Mouse (Mus musculus) liver, adult 2 months (tissue): Measurements from ENCODE around the gene Efna2. TPM values are rescaled to one million over a fixed set of nuclear protein-coding genes. Genes with fewer than 3 reads are reported as not detected.
A peak's percentile ranks its signal among the peaks of the same experiment; 100 is the strongest.

Experiments used
- DNase-seq: peaks from one replicate; pipeline ENCODE4 v3.0.0-alpha.2; 2011; ENCODE audit warnings: low read depth, low spot score; ENCODE audit errors: extremely low read depth
- H3K27ac ChIP-seq: fragments of 200-500 bp; replicated peaks from 2 replicates; pipeline ENCODE4 v1.5.1; 2012; ENCODE audit warnings: low read depth, mild to moderate bottlenecking, control low read depth, inconsistent platforms, low read length; ENCODE audit not compliant: insufficient read depth
- H3K27me3 ChIP-seq: fragments of 200-500 bp; 2 replicates; pipeline ENCODE4 v1.6.1; 2012; ENCODE audit warnings: mild to moderate bottlenecking, moderate library complexity, low read length, inconsistent platforms; ENCODE audit not compliant: control insufficient read depth, insufficient read depth
- H3K36me3 ChIP-seq: fragments of 200-500 bp; 2 replicates; pipeline ENCODE4 v1.6.1; 2012; ENCODE audit warnings: low read length, inconsistent platforms; ENCODE audit not compliant: control insufficient read depth, insufficient read depth
- H3K4me1 ChIP-seq: fragments of 200-500 bp; 2 replicates; pipeline ENCODE4 v1.6.1; 2011; ENCODE audit warnings: low read length; ENCODE audit not compliant: control insufficient read depth, insufficient read depth
- H3K4me3 ChIP-seq: fragments of 200-500 bp; 2 replicates; pipeline ENCODE4 v1.5.1; 2011; ENCODE audit warnings: low read depth, mild to moderate bottlenecking, control low read depth, low read length, moderate library complexity; ENCODE audit not compliant: insufficient read depth
- H3K79me2 ChIP-seq: fragments of 200-500 bp; 2 replicates; pipeline ENCODE4 v1.6.1; 2012; ENCODE audit warnings: inconsistent platforms, mild to moderate bottlenecking, low read length, moderate library complexity; ENCODE audit not compliant: control insufficient read depth, insufficient read depth
- H3K9ac ChIP-seq: fragments of 200-500 bp; 2 replicates; pipeline ENCODE4 v1.6.1; 2012; ENCODE audit warnings: low read depth, mild to moderate bottlenecking, control low read depth, inconsistent platforms, low read length
- CTCF ChIP-seq: fragments of 200-500 bp; IDR thresholded peaks from 2 replicates; pipeline ENCODE4 v1.5.1; 2011; ENCODE audit warnings: low read depth, low read length, control low read depth
- POLR2A ChIP-seq: fragments of 200-500 bp; IDR thresholded peaks from 2 replicates; pipeline ENCODE4 v1.6.1; 2011; ENCODE audit warnings: low read length, control low read depth; ENCODE audit not compliant: insufficient read depth; ENCODE audit errors: extremely low read depth
- WGBS: fragments of 180-500 bp; shearing (Covaris S2); methylation state at CpG from one replicate; pipeline ENCODE4 v1.1.7; 2018; 5-methylcytosine and 5-hydroxymethylcytosine counted together
- polyA plus RNA-seq: library from polyadenylated mRNA; depleted of rRNA; stranded (reverse); fragments of >200 nt; gene quantifications from 2 replicates; pipeline ENCODE4 v1.2.3, GENCODE M21; 2012; rRNA removed
- total RNA-seq: library from RNA; depleted of rRNA; stranded (reverse); fragments of >200 nt; gene quantifications from 2 replicates; pipeline ENCODE4 v1.2.3, GENCODE M21; 2014; rRNA removed

Efna2 gene
- total RNA-seq = under 0.01 and 0.07 TPM in 2 replicates
- polyA plus RNA-seq = 0.26 TPM in 2 replicates

GRCm38 (mm10) chr10:80179068-80180051, at the start of gene Efna2:
Gene Efna2 (plus strand): TSS chr10:80179482.
- Histone ChIP-seq H3K27me3 (peaks cover 4% of the 10 kb centered on the region; the same call in 1 of the 2 replicates), H3K79me2 (no peaks in the 10 kb centered on the region), H3K4me3 (peak within 1 kb of the TSS; percentile 56), H3K9ac (peak within 1 kb of the TSS; percentile 78), H3K4me1 (no peaks in the 10 kb centered on the region), H3K36me3 (no peaks in the 10 kb centered on the region), H3K27ac (no peak within 1 kb of the TSS)
- 6% methylated on average over 101 of the region's 106 CpGs for WGBS
- no peak for DNase-seq
- no peak for TF ChIP-seq CTCF
- TF ChIP-seq POLR2A = no peak

GRCm38 (mm10) chr10:80129846-80130245, 49.4 kb upstream of the Efna2 start:
- no peak for TF ChIP-seq POLR2A
- no peak for TF ChIP-seq CTCF
- Histone ChIP-seq H3K4me3 (peak overlapping the region; percentile 8; the same call in 1 of the 2 replicates), H3K27ac (peak overlapping the region; percentile 84), H3K27me3 (no peaks in the 10 kb centered on the region), H3K79me2 (peaks cover 12% of the 10 kb centered on the region), H3K36me3 (peaks cover 5% of the 10 kb centered on the region; the same call in 1 of the 2 replicates), H3K4me1 (peaks cover 23% of the 10 kb centered on the region), H3K9ac (peak overlapping the region; percentile 45)
- WGBS = 30% methylated on average over 9 of the region's 9 CpGs
- DNase-seq = peak; percentile 90

- H3K79me2 ChIP-seq = peaks cover 7% of the 10 kb centered on the region
- H3K27ac ChIP-seq = peak overlapping the region; percentile 84
- TF ChIP-seq POLR2A = 0 out of 2 replicates have a peak, but pooled peaks have one; percentile 19
- peak; percentile 29; the same call in 1 of the 2 replicates for TF ChIP-seq CTCF
- H3K27me3 ChIP-seq = no peaks in the 10 kb centered on the region
- H3K4me1 ChIP-seq = peaks cover 23% of the 10 kb centered on the region
- peaks cover 5% of the 10 kb centered on the region; the same call in 1 of the 2 replicates for H3K36me3 ChIP-seq
- peak overlapping the region; percentile 8; the same call in 1 of the 2 replicates for H3K4me3 ChIP-seq
- peak; percentile 95 for DNase-seq
- peak overlapping the region; percentile 45 for H3K9ac ChIP-seq
- WGBS = 29% methylated on average over 18 of the region's 18 CpGs
These were observed 48.8 kb upstream of the Efna2 start for GRCm38 (mm10) chr10:80130403-80131031.

DNA sequence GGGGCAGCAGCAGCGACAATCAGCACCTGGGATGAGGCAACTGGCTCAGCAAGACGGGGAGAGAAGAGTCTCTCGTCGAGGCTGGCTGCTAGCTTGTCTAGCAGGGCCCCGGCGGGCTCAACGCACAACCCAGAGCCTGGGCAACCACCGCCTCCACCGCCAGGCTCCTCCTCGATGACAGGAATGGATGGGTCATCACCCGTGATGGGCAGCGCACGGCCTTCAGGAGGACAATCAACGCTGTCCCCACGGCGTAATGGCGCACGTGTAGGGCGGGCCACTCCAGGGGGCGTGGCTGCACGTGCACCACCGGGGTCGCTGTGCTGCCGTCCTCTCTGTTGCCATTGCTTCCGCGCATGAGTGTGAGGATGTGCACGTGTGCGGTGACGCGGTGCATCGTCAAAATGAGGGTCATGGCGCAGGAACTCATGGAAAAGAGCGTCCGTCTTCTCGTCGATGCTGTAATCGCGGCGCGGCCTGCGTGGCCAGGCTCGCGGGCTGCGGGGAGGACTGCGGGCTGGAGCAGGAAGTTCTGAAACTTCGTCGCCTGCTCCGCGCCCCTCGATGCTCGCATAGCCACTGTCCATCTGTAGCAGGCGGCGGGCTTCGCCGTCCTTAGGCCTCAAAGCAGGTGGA, 47.8 kb upstream of the Efna2 start:
- WGBS = 74% methylated on average over 55 of the region's 55 CpGs
- Histone ChIP-seq H3K9ac (no peak overlapping the region), H3K4me3 (no peak overlapping the region), H3K4me1 (peaks cover 25% of the 10 kb centered on the region), H3K27me3 (no peaks in the 10 kb centered on the region), H3K27ac (peak overlapping the region; percentile 76; the same call in 1 of the 2 replicates), H3K36me3 (peaks cover 3% of the 10 kb centered on the region; the same call in 1 of the 2 replicates), H3K79me2 (peaks cover 7% of the 10 kb centered on the region)
- no peak for DNase-seq
- TF ChIP-seq CTCF = no peak
- TF ChIP-seq POLR2A = no peak

DNA sequence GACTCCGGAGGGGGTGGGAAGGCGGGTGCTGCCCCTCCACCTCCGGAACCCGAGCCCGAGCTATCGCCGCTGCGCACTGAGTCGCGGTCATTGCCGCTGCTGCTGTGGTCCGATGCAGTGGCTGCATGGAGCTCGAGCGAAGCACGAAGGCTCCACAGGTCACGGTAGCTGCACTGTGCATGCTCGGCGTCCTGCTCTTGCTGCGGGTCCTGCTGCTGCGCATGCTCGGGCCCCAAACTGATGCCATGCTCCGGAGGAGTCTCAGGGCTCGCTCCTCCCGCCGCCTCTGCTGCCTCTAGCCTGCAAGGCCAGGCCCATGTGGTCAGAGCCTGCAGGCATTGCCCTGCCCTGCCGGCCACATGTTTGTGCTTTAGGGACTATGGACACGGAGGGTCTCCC, 47.3 kb upstream of the Efna2 start:
- no peak for TF ChIP-seq POLR2A
- TF ChIP-seq CTCF = no peak
- H3K4me1 ChIP-seq = peaks cover 28% of the 10 kb centered on the region
- no peaks in the 10 kb centered on the region for H3K27me3 ChIP-seq
- no peak for DNase-seq
- peaks cover 3% of the 10 kb centered on the region; the same call in 1 of the 2 replicates for H3K36me3 ChIP-seq
- H3K79me2 ChIP-seq = peaks cover 7% of the 10 kb centered on the region
- H3K9ac ChIP-seq = no peak overlapping the region
- H3K27ac ChIP-seq = no peak overlapping the region
- no peak overlapping the region for H3K4me3 ChIP-seq
- WGBS = 90% methylated on average over 27 of the region's 27 CpGs
